Mouse (Mus musculus): ENCODE measurements around the gene Gadl1. TPM values are rescaled to one million over a fixed set of nuclear protein-coding genes. Genes with fewer than 3 reads are reported as not detected.
"Not testable (repeated sequence)": the region's sequence is repeated elsewhere in the genome, so short reads cannot be mapped to it uniquely, and the experiment has no call there.

Gene Gadl1
- polyA plus RNA-seq, 1 experiment from 2014 or later, result 1.1 TPM

- WGBS, result 91% methylated on average over 14 of the region's 14 CpGs
- H3K27me3 ChIP-seq (ENCODE audit: control insufficient read depth, insufficient read depth, low read length); H3K9ac ChIP-seq (ENCODE audit: low read length); ATAC-seq (ENCODE audit: insufficient number of reproducible peaks, insufficient read depth, low FRiP score, low read depth); H3K36me3 ChIP-seq (ENCODE audit: control insufficient read depth, insufficient read depth, low read length); H3K27ac ChIP-seq (replicated peaks in 1 of 2; ENCODE audit: control insufficient read depth in 1 of 2, insufficient read depth in 1 of 2, low read depth in 2 of 2, low read length in 2 of 2); H3K4me1 ChIP-seq (ENCODE audit: control insufficient read depth in 2 of 2, insufficient read depth in 2 of 2, low read length in 2 of 2); H3K4me2 ChIP-seq (ENCODE audit: low read length); H3K4me3 ChIP-seq (ENCODE audit: control insufficient read depth in 1 of 2, insufficient read depth in 1 of 2, low read depth in 1 of 2, low read length in 2 of 2); H3K9me3 ChIP-seq (ENCODE audit: control insufficient read depth, low read length): not testable (repeated sequence)
Observed at GRCm38 (mm10) chr9:116040852-116041251, 131.6 kb downstream of the Gadl1 start.

GRCm38 (mm10) chr9:116041369-116041768, 132.1 kb downstream of the Gadl1 start:
- H3K36me3 ChIP-seq (ENCODE audit: control insufficient read depth, insufficient read depth, low read length), result no peaks in the 10 kb centered on the region
- H3K27me3 ChIP-seq (ENCODE audit: control insufficient read depth, insufficient read depth, low read length), result no peaks in the 10 kb centered on the region
- H3K4me3 ChIP-seq (ENCODE audit: control insufficient read depth in 1 of 2, insufficient read depth in 1 of 2, low read depth in 1 of 2, low read length in 2 of 2), result no peak overlapping the region
- no peak for ATAC-seq (ENCODE audit: insufficient number of reproducible peaks, insufficient read depth, low FRiP score, low read depth)
- no peaks in the 10 kb centered on the region; a peak in 1 of 4 replicates for H3K4me1 ChIP-seq (ENCODE audit: control insufficient read depth in 2 of 2, insufficient read depth in 2 of 2, low read length in 2 of 2)
- no peaks in the 10 kb centered on the region for H3K9me3 ChIP-seq (ENCODE audit: control insufficient read depth, low read length)
- no peak overlapping the region for H3K9ac ChIP-seq (ENCODE audit: low read length)
- H3K4me2 ChIP-seq (ENCODE audit: low read length), result no peak overlapping the region
- 79% methylated on average over 4 of the region's 4 CpGs for WGBS
- no peak overlapping the region for H3K27ac ChIP-seq (replicated peaks in 1 of 2; ENCODE audit: control insufficient read depth in 1 of 2, insufficient read depth in 1 of 2, low read depth in 2 of 2, low read length in 2 of 2)

- Histone ChIP-seq H3K4me1 (ENCODE audit: control insufficient read depth in 2 of 2, insufficient read depth in 2 of 2, low read length in 2 of 2) (no peaks in the 10 kb centered on the region; a peak in 1 of 4 replicates), H3K9me3 (ENCODE audit: control insufficient read depth, low read length) (no peaks in the 10 kb centered on the region), H3K9ac (ENCODE audit: low read length) (no peak overlapping the region), H3K27ac (replicated peaks in 1 of 2; ENCODE audit: control insufficient read depth in 1 of 2, insufficient read depth in 1 of 2, low read depth in 2 of 2, low read length in 2 of 2) (no peak overlapping the region), H3K36me3 (ENCODE audit: control insufficient read depth, insufficient read depth, low read length) (no peaks in the 10 kb centered on the region), H3K27me3 (ENCODE audit: control insufficient read depth, insufficient read depth, low read length) (no peaks in the 10 kb centered on the region), H3K4me3 (ENCODE audit: control insufficient read depth in 1 of 2, insufficient read depth in 1 of 2, low read depth in 1 of 2, low read length in 2 of 2) (no peak overlapping the region), H3K4me2 (ENCODE audit: low read length) (no peak overlapping the region)
- no peak for ATAC-seq (ENCODE audit: insufficient number of reproducible peaks, insufficient read depth, low FRiP score, low read depth)
- 12% methylated on average over 3 of the region's 3 CpGs for WGBS
Observed at GRCm38 (mm10) chr9:116041787-116042186, 132.5 kb downstream of the Gadl1 start.

GRCm38 (mm10) chr9:116049985-116050384, 140.7 kb downstream of the Gadl1 start:
- ATAC-seq (ENCODE audit: insufficient number of reproducible peaks, insufficient read depth, low FRiP score, low read depth), result no peak
- Histone ChIP-seq H3K9me3 (ENCODE audit: control insufficient read depth, low read length) (no peaks in the 10 kb centered on the region), H3K27me3 (ENCODE audit: control insufficient read depth, insufficient read depth, low read length) (no peaks in the 10 kb centered on the region), H3K27ac (replicated peaks in 1 of 2; ENCODE audit: control insufficient read depth in 1 of 2, insufficient read depth in 1 of 2, low read depth in 2 of 2, low read length in 2 of 2) (no peak overlapping the region), H3K4me1 (ENCODE audit: control insufficient read depth in 2 of 2, insufficient read depth in 2 of 2, low read length in 2 of 2) (no peaks in the 10 kb centered on the region), H3K36me3 (ENCODE audit: control insufficient read depth, insufficient read depth, low read length) (no peaks in the 10 kb centered on the region), H3K4me2 (ENCODE audit: low read length) (no peak overlapping the region), H3K9ac (ENCODE audit: low read length) (no peak overlapping the region), H3K4me3 (ENCODE audit: control insufficient read depth in 1 of 2, insufficient read depth in 1 of 2, low read depth in 1 of 2, low read length in 2 of 2) (no peak overlapping the region)
- 77% methylated on average over 1 of the region's 1 CpGs for WGBS

- Histone ChIP-seq H3K27me3 (ENCODE audit: control insufficient read depth, insufficient read depth, low read length) (no peaks in the 10 kb centered on the region), H3K27ac (replicated peaks in 1 of 2; ENCODE audit: control insufficient read depth in 1 of 2, insufficient read depth in 1 of 2, low read depth in 2 of 2, low read length in 2 of 2) (no peak overlapping the region), H3K4me2 (ENCODE audit: low read length) (no peak overlapping the region), H3K9me3 (ENCODE audit: control insufficient read depth, low read length) (no peaks in the 10 kb centered on the region), H3K9ac (ENCODE audit: low read length) (no peak overlapping the region), H3K4me3 (ENCODE audit: control insufficient read depth in 1 of 2, insufficient read depth in 1 of 2, low read depth in 1 of 2, low read length in 2 of 2) (no peak overlapping the region), H3K36me3 (ENCODE audit: control insufficient read depth, insufficient read depth, low read length) (no peaks in the 10 kb centered on the region), H3K4me1 (ENCODE audit: control insufficient read depth in 2 of 2, insufficient read depth in 2 of 2, low read length in 2 of 2) (no peaks in the 10 kb centered on the region)
- 77% methylated on average over 8 of the region's 8 CpGs for WGBS
- no peak for ATAC-seq (ENCODE audit: insufficient number of reproducible peaks, insufficient read depth, low FRiP score, low read depth)
Observed at GRCm38 (mm10) chr9:116053976-116054375, 144.7 kb downstream of the Gadl1 start.

- Histone ChIP-seq H3K4me2 (ENCODE audit: low read length) (no peak overlapping the region), H3K9ac (ENCODE audit: low read length) (no peak overlapping the region), H3K27me3 (ENCODE audit: control insufficient read depth, insufficient read depth, low read length) (no peaks in the 10 kb centered on the region), H3K27ac (replicated peaks in 1 of 2; ENCODE audit: control insufficient read depth in 1 of 2, insufficient read depth in 1 of 2, low read depth in 2 of 2, low read length in 2 of 2) (no peak overlapping the region), H3K4me1 (ENCODE audit: control insufficient read depth in 2 of 2, insufficient read depth in 2 of 2, low read length in 2 of 2) (no peaks in the 10 kb centered on the region), H3K4me3 (ENCODE audit: control insufficient read depth in 1 of 2, insufficient read depth in 1 of 2, low read depth in 1 of 2, low read length in 2 of 2) (no peak overlapping the region), H3K36me3 (ENCODE audit: control insufficient read depth, insufficient read depth, low read length) (no peaks in the 10 kb centered on the region), H3K9me3 (ENCODE audit: control insufficient read depth, low read length) (no peaks in the 10 kb centered on the region)
- ATAC-seq (ENCODE audit: insufficient number of reproducible peaks, insufficient read depth, low FRiP score, low read depth), result no peak
- 87% methylated on average over 4 of the region's 4 CpGs for WGBS
Observed at GRCm38 (mm10) chr9:116058475-116058874, 149.2 kb downstream of the Gadl1 start.

- no peak for ATAC-seq (ENCODE audit: insufficient number of reproducible peaks, insufficient read depth, low FRiP score, low read depth)
- no peak overlapping the region for H3K9ac ChIP-seq (ENCODE audit: low read length)
- no peaks in the 10 kb centered on the region for H3K9me3 ChIP-seq (ENCODE audit: control insufficient read depth, low read length)
- no peak overlapping the region for H3K27ac ChIP-seq (replicated peaks in 1 of 2; ENCODE audit: control insufficient read depth in 1 of 2, insufficient read depth in 1 of 2, low read depth in 2 of 2, low read length in 2 of 2)
- no peak overlapping the region for H3K4me2 ChIP-seq (ENCODE audit: low read length)
- WGBS, result 59% methylated on average over 4 of the region's 4 CpGs
- no peaks in the 10 kb centered on the region for H3K4me1 ChIP-seq (ENCODE audit: control insufficient read depth in 2 of 2, insufficient read depth in 2 of 2, low read length in 2 of 2)
- H3K27me3 ChIP-seq (ENCODE audit: control insufficient read depth, insufficient read depth, low read length), result no peaks in the 10 kb centered on the region
- no peak overlapping the region for H3K4me3 ChIP-seq (ENCODE audit: control insufficient read depth in 1 of 2, insufficient read depth in 1 of 2, low read depth in 1 of 2, low read length in 2 of 2)
- H3K36me3 ChIP-seq (ENCODE audit: control insufficient read depth, insufficient read depth, low read length), result no peaks in the 10 kb centered on the region
Observed at GRCm38 (mm10) chr9:116059156-116059555, 149.9 kb downstream of the Gadl1 start.

- no peaks in the 10 kb centered on the region for H3K4me1 ChIP-seq (ENCODE audit: control insufficient read depth in 2 of 2, insufficient read depth in 2 of 2, low read length in 2 of 2)
- no peaks in the 10 kb centered on the region for H3K36me3 ChIP-seq (ENCODE audit: control insufficient read depth, insufficient read depth, low read length)
- H3K4me3 ChIP-seq (ENCODE audit: control insufficient read depth in 1 of 2, insufficient read depth in 1 of 2, low read depth in 1 of 2, low read length in 2 of 2), result no peak overlapping the region
- H3K9ac ChIP-seq (ENCODE audit: low read length), result no peak overlapping the region
- no peak overlapping the region for H3K4me2 ChIP-seq (ENCODE audit: low read length)
- no peak overlapping the region for H3K27ac ChIP-seq (replicated peaks in 1 of 2; ENCODE audit: control insufficient read depth in 1 of 2, insufficient read depth in 1 of 2, low read depth in 2 of 2, low read length in 2 of 2)
- no peaks in the 10 kb centered on the region for H3K9me3 ChIP-seq (ENCODE audit: control insufficient read depth, low read length)
- WGBS, result 15% methylated on average over 4 of the region's 4 CpGs
- no peak for ATAC-seq (ENCODE audit: insufficient number of reproducible peaks, insufficient read depth, low FRiP score, low read depth)
- H3K27me3 ChIP-seq (ENCODE audit: control insufficient read depth, insufficient read depth, low read length), result no peaks in the 10 kb centered on the region
Observed at GRCm38 (mm10) chr9:116060691-116061090, 151.4 kb downstream of the Gadl1 start.
